Mouse (Mus musculus) liver, embryonic 12.5 days (tissue): ENCODE results near the gene Prph2. TPM values are rescaled to one million over a fixed set of nuclear protein-coding genes. Genes with fewer than 3 reads are reported as not detected.

Experiments used
- ATAC-seq: fragments of 200-750 bp; cut with Nextera tagmentation; 2 replicates; pipeline ENCODE4 v1.8.0; 2017; ENCODE audit warnings: moderate number of reproducible peaks, mild to moderate bottlenecking, moderate library complexity
- H3K27ac ChIP-seq: fragments of 300-500 bp; sonication (generic); 2 replicates; pipeline ENCODE4 v1.5.1; 2016; ENCODE audit warnings: mild to moderate bottlenecking
- H3K27me3 ChIP-seq: fragments of 300-500 bp; sonication (generic); replicated peaks from 2 replicates; pipeline ENCODE4 v1.6.1; 2016; ENCODE audit warnings: mild to moderate bottlenecking, moderate library complexity
- H3K36me3 ChIP-seq: fragments of 300-500 bp; sonication (generic); 2 replicates; pipeline ENCODE4 v1.6.1; 2016; ENCODE audit warnings: mild to moderate bottlenecking, moderate library complexity
- H3K4me1 ChIP-seq: fragments of 300-500 bp; sonication (generic); 2 replicates; pipeline ENCODE4 v1.6.1; 2016
- H3K4me2 ChIP-seq: fragments of 300-500 bp; sonication (generic); 2 replicates; pipeline ENCODE4 v1.6.1; 2016; ENCODE audit warnings: mild to moderate bottlenecking, moderate library complexity
- H3K4me3 ChIP-seq: fragments of 300-500 bp; sonication (generic); 2 replicates; pipeline ENCODE4 v1.5.1; 2016; ENCODE audit warnings: mild to moderate bottlenecking, moderate library complexity
- H3K9ac ChIP-seq: fragments of 300-500 bp; sonication (generic); 2 replicates; pipeline ENCODE4 v1.6.1; 2016; ENCODE audit warnings: mild to moderate bottlenecking, moderate library complexity
- H3K9me3 ChIP-seq: fragments of 300-500 bp; sonication (generic); replicated peaks from 2 replicates; pipeline ENCODE4 v1.6.1; 2016; ENCODE audit warnings: mild to moderate bottlenecking, moderate library complexity
- WGBS: fragments of 180-500 bp; shearing (Covaris S2); methylation state at CpG from one replicate; pipeline ENCODE4 v1.1.7; 2016; ENCODE audit not compliant: insufficient replicate concordance; 5-methylcytosine and 5-hydroxymethylcytosine counted together
- polyA plus RNA-seq: library from polyadenylated mRNA; unstranded; fragments of >200 nt; fragmentation: Nextera tagmentation; extraction: Ambion mirVana; gene quantifications from 2 replicates; pipeline ENCODE4 v1.2.1, GENCODE M21; 2016

Gene Prph2
- polyA plus RNA-seq, 1 experiment from 2014 or later, result not detected

GRCm38 (mm10) chr17:46897221-46897950 is 12.9 kb upstream of the Prph2 start:
- no peak overlapping the region for H3K4me2 ChIP-seq
- H3K27ac ChIP-seq, result no peak overlapping the region
- 0 out of 2 replicates have a peak, but pooled peaks cover 7% of the 10 kb centered on the region for H3K27me3 ChIP-seq
- H3K4me3 ChIP-seq, result no peak overlapping the region
- H3K4me1 ChIP-seq, result peaks cover 17% of the 10 kb centered on the region
- peaks cover 13% of the 10 kb centered on the region for H3K36me3 ChIP-seq
- H3K9ac ChIP-seq, result no peak overlapping the region
- 45% methylated on average over 13 of the region's 13 CpGs for WGBS
- ATAC-seq, result no peak
- H3K9me3 ChIP-seq, result 0 out of 2 replicates have a peak, but pooled peaks cover 2% of the 10 kb centered on the region

DNA sequence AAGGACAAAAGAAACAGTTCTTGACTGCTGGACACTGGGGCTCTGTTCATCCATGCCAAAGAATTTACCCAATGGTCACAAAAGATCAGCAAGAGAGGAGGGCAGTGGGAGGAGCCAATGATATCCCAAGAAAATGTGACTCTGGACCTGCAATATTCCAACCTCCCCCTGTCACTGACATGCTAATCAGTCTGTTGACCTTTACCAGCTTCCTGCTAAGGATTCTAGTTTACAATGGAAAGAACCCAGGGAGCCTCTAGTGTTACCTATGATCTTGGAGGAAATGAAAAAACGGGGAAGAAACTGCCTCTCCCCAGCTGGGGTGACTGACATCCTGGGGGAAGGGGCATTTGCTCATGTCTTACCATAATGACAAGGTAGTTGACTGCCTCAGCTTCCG is 9.3 kb upstream of the Prph2 start:
- no peak for ATAC-seq
- H3K9ac ChIP-seq, result no peak overlapping the region
- no peak overlapping the region for H3K27ac ChIP-seq
- H3K4me2 ChIP-seq, result no peak overlapping the region
- WGBS, result 53% methylated on average over 2 of the region's 2 CpGs
- 0 out of 2 replicates have a peak, but pooled peaks cover 2% of the 10 kb centered on the region for H3K4me1 ChIP-seq
- 0 out of 2 replicates have a peak, but pooled peaks cover 2% of the 10 kb centered on the region for H3K9me3 ChIP-seq
- H3K4me3 ChIP-seq, result no peak overlapping the region
- H3K27me3 ChIP-seq, result 0 out of 2 replicates have a peak, but pooled peaks cover 7% of the 10 kb centered on the region
- H3K36me3 ChIP-seq, result no peaks in the 10 kb centered on the region

GRCm38 (mm10) chr17:46903876-46904490 is 6.3 kb upstream of the Prph2 start:
- no peak overlapping the region for H3K4me3 ChIP-seq
- 0 out of 2 replicates have a peak overlapping the region, but pooled peaks have one; percentile 20 for H3K4me2 ChIP-seq
- no peaks in the 10 kb centered on the region for H3K27me3 ChIP-seq
- WGBS, result 18% methylated on average over 19 of the region's 19 CpGs
- 0 out of 2 replicates have a peak, but pooled peaks cover 2% of the 10 kb centered on the region for H3K4me1 ChIP-seq
- no peak overlapping the region for H3K9ac ChIP-seq
- ATAC-seq, result 0 out of 2 replicates have a peak, but pooled peaks have one; percentile 51
- H3K9me3 ChIP-seq, result no peaks in the 10 kb centered on the region
- H3K36me3 ChIP-seq, result no peaks in the 10 kb centered on the region
- H3K27ac ChIP-seq, result no peak overlapping the region

- no peak overlapping the region for H3K27ac ChIP-seq
- peaks cover 6% of the 10 kb centered on the region for H3K27me3 ChIP-seq
- H3K4me2 ChIP-seq, result no peak overlapping the region
- no peak overlapping the region for H3K4me3 ChIP-seq
- H3K9ac ChIP-seq, result no peak overlapping the region
- H3K36me3 ChIP-seq, result no peaks in the 10 kb centered on the region
- no peak for ATAC-seq
- H3K4me1 ChIP-seq, result no peaks in the 10 kb centered on the region
- no peaks in the 10 kb centered on the region for H3K9me3 ChIP-seq
- WGBS, result 21% methylated on average over 6 of the region's 6 CpGs
These were observed 2.1 kb downstream of the Prph2 start for GRCm38 (mm10) chr17:46912331-46912730.

GRCm38 (mm10) chr17:46915129-46915528 is 4.9 kb downstream of the Prph2 start:
- no peak overlapping the region for H3K27ac ChIP-seq
- H3K4me1 ChIP-seq, result no peaks in the 10 kb centered on the region
- no peak overlapping the region for H3K4me2 ChIP-seq
- 48% methylated on average over 3 of the region's 3 CpGs for WGBS
- H3K27me3 ChIP-seq, result peaks cover 10% of the 10 kb centered on the region
- H3K9ac ChIP-seq, result no peak overlapping the region
- no peaks in the 10 kb centered on the region for H3K9me3 ChIP-seq
- H3K4me3 ChIP-seq, result no peak overlapping the region
- no peaks in the 10 kb centered on the region for H3K36me3 ChIP-seq
- no peak for ATAC-seq

GRCm38 (mm10) chr17:46918951-46919350 is 8.7 kb downstream of the Prph2 start:
- WGBS, result 36% methylated on average over 4 of the region's 4 CpGs
- Histone ChIP-seq H3K4me1 (no peaks in the 10 kb centered on the region), H3K4me3 (no peak overlapping the region), H3K4me2 (no peak overlapping the region), H3K27me3 (0 out of 2 replicates have a peak, but pooled peaks cover 4% of the 10 kb centered on the region), H3K36me3 (no peaks in the 10 kb centered on the region), H3K9me3 (no peaks in the 10 kb centered on the region), H3K27ac (no peak overlapping the region), H3K9ac (no peak overlapping the region)
- ATAC-seq, result no peak

- H3K4me1 ChIP-seq, result no peaks in the 10 kb centered on the region
- H3K27ac ChIP-seq, result no peak overlapping the region
- WGBS, result 56% methylated on average over 6 of the region's 6 CpGs
- H3K27me3 ChIP-seq, result 0 out of 2 replicates have a peak, but pooled peaks cover 4% of the 10 kb centered on the region
- H3K9ac ChIP-seq, result no peak overlapping the region
- no peak overlapping the region for H3K4me3 ChIP-seq
- H3K36me3 ChIP-seq, result no peaks in the 10 kb centered on the region
- no peak overlapping the region for H3K4me2 ChIP-seq
- ATAC-seq, result no peak
- no peaks in the 10 kb centered on the region for H3K9me3 ChIP-seq
These were observed 10.6 kb downstream of the Prph2 start for GRCm38 (mm10) chr17:46920855-46921254.

DNA sequence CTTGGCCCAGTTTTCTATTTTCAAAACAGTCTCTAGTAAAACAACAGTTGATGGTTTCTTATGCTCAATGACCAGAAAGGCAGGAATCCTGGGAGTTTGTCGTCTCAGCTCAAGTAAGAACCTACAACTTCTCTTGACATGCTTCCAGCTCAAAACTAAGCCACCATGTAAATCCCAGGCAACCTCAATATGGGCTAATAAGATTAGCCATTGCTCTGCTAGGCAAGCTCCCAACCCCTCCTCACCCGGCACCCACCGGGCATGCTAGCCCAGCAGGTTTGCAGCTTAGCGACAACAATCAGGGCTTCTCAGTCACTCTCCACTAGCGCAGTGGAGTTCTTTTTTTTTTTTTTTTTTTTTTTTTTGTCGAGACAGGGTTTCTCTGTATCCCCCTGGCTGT is 15.9 kb downstream of the Prph2 start:
- 55% methylated on average over 6 of the region's 6 CpGs for WGBS
- H3K4me2 ChIP-seq, result no peak overlapping the region
- no peaks in the 10 kb centered on the region for H3K9me3 ChIP-seq
- H3K9ac ChIP-seq, result no peak overlapping the region
- H3K4me3 ChIP-seq, result no peak overlapping the region
- peaks cover 30% of the 10 kb centered on the region for H3K36me3 ChIP-seq
- no peaks in the 10 kb centered on the region for H3K27me3 ChIP-seq
- no peak for ATAC-seq
- peaks cover 13% of the 10 kb centered on the region for H3K4me1 ChIP-seq
- H3K27ac ChIP-seq, result no peak overlapping the region

DNA sequence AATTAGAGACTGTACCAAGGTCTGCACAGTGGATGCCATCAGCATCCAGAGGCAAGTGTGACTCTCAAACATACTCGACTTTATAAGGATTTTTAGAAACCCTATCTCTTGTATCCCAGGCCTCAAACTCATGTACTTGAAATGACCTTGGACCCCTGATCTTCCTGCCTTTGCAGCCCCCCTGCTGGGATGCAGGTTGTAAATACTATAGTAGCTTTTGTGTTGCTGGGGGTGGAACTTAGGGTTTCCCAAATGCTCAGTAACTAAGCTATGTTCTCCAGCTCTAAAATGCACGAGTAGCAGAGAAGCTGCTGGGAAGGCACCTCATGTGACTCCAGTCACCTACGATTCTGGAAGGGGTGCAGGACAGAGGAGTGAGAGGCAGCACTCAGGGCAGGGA is 16.7 kb downstream of the Prph2 start:
- no peak overlapping the region for H3K4me2 ChIP-seq
- H3K4me3 ChIP-seq, result no peak overlapping the region
- H3K27me3 ChIP-seq, result no peaks in the 10 kb centered on the region
- H3K27ac ChIP-seq, result no peak overlapping the region
- no peak for ATAC-seq
- 66% methylated on average over 3 of the region's 3 CpGs for WGBS
- H3K4me1 ChIP-seq, result peaks cover 13% of the 10 kb centered on the region
- no peak overlapping the region for H3K9ac ChIP-seq
- no peaks in the 10 kb centered on the region for H3K9me3 ChIP-seq
- H3K36me3 ChIP-seq, result peaks cover 37% of the 10 kb centered on the region

GRCm38 (mm10) chr17:46927781-46928180 is 17.5 kb downstream of the Prph2 start:
- 78% methylated on average over 5 of the region's 5 CpGs for WGBS
- ATAC-seq, result no peak
- Histone ChIP-seq H3K9me3 (no peaks in the 10 kb centered on the region), H3K9ac (no peak overlapping the region), H3K4me1 (peaks cover 13% of the 10 kb centered on the region), H3K27me3 (no peaks in the 10 kb centered on the region), H3K4me3 (no peak overlapping the region), H3K27ac (no peak overlapping the region), H3K4me2 (no peak overlapping the region), H3K36me3 (peaks cover 45% of the 10 kb centered on the region)

- WGBS, result 73% methylated on average over 12 of the region's 12 CpGs
These were observed 19.0 kb downstream of the Prph2 start for GRCm38 (mm10) chr17:46929277-46929676.

DNA sequence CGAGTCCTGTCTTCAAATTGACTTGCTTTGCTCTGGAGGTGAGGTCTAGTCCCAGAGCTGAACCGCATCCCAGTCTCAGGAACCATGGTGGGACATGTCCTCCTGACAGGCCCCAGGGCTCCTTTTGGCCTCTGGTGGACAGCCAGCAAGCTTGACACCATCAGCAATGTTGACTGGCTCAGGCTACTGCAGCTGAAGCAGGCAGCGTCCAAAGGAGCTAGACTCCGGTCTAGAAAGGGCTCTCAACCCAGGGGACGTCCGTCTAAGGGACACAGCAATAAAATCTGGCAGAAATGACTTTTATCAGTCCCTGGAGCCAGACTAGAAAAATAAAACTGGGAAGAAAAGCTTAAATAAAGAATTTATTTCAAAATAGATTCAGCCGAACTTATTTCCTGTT is 19.6 kb downstream of the Prph2 start:
- ATAC-seq, result no peak
- no peaks in the 10 kb centered on the region for H3K9me3 ChIP-seq
- H3K27me3 ChIP-seq, result no peaks in the 10 kb centered on the region
- H3K4me3 ChIP-seq, result no peak overlapping the region
- H3K36me3 ChIP-seq, result peaks cover 67% of the 10 kb centered on the region
- no peak overlapping the region for H3K9ac ChIP-seq
- peaks cover 13% of the 10 kb centered on the region for H3K4me1 ChIP-seq
- 85% methylated on average over 7 of the region's 7 CpGs for WGBS
- H3K27ac ChIP-seq, result no peak overlapping the region
- H3K4me2 ChIP-seq, result no peak overlapping the region

More at GRCm38 (mm10) chr17:46929277-46929676, 19.0 kb downstream of the Prph2 start:
- no peak overlapping the region; the same call in 1 of the 2 replicates for H3K4me2 ChIP-seq
- peaks cover 60% of the 10 kb centered on the region for H3K36me3 ChIP-seq
- H3K9me3 ChIP-seq, result no peaks in the 10 kb centered on the region
- 0 out of 2 replicates have a peak overlapping the region, but pooled peaks have one; percentile 8 for H3K9ac ChIP-seq
- H3K4me3 ChIP-seq, result no peak overlapping the region
- ATAC-seq, result no peak
- no peak overlapping the region for H3K27ac ChIP-seq
- no peaks in the 10 kb centered on the region for H3K27me3 ChIP-seq
- H3K4me1 ChIP-seq, result peaks cover 13% of the 10 kb centered on the region
